Comparison of ENCODE assay signal across 8 mouse cellular contexts in the genomic region with DNA sequence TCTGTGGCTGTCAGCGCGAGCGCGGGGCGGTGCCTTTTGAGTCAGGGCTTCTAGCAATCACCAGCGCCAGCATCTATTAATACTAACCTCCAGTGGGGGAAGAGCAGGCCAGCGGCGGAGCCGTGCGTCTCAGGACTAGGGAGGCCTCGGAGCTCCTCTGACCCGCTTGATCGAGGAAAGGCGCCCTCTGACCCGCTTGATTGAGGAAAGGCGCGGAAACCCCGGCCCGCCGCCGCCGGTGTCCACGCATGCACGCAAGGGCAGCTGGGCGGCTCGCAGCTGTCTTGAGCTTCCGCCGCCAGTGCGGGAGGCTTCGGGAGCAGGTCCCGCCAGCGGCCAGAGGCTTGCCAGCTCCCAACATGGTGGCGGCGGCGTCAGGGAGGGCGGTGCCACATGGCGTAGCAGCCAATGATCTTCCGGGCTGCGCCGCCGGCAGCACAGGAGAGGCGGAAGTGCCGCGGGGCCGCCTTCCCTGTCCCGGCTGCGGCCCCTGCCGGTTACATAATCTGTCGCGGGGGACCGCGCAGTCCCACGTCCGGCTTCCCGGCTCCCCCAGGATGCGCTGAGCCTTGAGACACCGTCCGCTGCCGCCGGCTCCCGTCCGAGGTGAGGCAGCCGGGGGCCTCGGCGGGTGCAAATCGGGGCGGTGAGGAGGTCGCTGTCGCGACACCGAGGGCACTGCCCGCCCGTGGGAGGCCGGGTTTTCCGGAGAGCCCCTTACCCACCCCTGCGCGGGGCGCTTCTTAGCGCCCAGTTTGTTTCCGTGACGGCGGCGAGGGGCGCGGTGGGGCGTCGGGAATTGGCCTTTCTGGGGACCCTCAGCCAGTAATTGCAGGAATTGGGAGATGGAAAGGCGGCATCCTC. TPM values are rescaled to one million over a fixed set of nuclear protein-coding genes. Genes with fewer than 3 reads are reported as not detected.
DNase-seq lines count a peak whose midpoint lies in the region; ATAC-seq and TF ChIP-seq lines count a peak whose summit lies in the region.

A gene (minus strand): TSS at position 361 of the 864 bp plus-strand sequence.
A gene (plus strand): TSS at position 448 of the 864 bp plus-strand sequence.

- peak within 1 kb of the TSS; percentile 97 for H3K27ac ChIP-seq in hindbrain, postnatal 0 days
- peak within 1 kb of the TSS; percentile 98 for H3K27ac ChIP-seq in left cerebral cortex, adult 2 months

- peak; percentile 99 for ATAC-seq in hindbrain, postnatal 0 days
- peak; percentile 99 for ATAC-seq in megakaryocyte, adult 5-6 weeks (ENCODE audit: poor library complexity, severe bottlenecking)

- H3K4me1 ChIP-seq in hindbrain, postnatal 0 days (ENCODE audit: insufficient read depth, low read length) = peaks cover 11% of the 10 kb centered on the region

- no peaks in the 10 kb centered on the region for H3K9me3 ChIP-seq in hindbrain, postnatal 0 days (ENCODE audit: low read length)

- intact Hi-C loops in left cerebral cortex, adult 2 months (cut with DNase I) = loop anchor here (1.0 kb wide), 2 partner anchors 24 to 140 kb away; a partner anchor contains a TSS

- peak within 1 kb of the TSS; percentile 99 for H3K4me3 ChIP-seq in hindbrain, postnatal 0 days (ENCODE audit: low read length)
- peak within 1 kb of the TSS; percentile 98 for H3K4me3 ChIP-seq in left cerebral cortex, adult 2 months

- H3K27me3 ChIP-seq in hindbrain, postnatal 0 days (ENCODE audit: insufficient read depth, low read length) = no peaks in the 10 kb centered on the region

- TF ChIP-seq CTCF in hindbrain, postnatal 0 days (IDR thresholded peaks at IDR 0.05; ENCODE audit: low read depth) = peak; percentile 34; the same call in 1 of the 2 replicates
- peak; percentile 32 for TF ChIP-seq CTCF in left cerebral cortex, adult 2 months (IDR thresholded peaks at IDR 0.05)

- H3K4me2 ChIP-seq in hindbrain, postnatal 0 days (ENCODE audit: low read depth, low read length) = peak within 1 kb of the TSS; percentile 77

- H3K9ac ChIP-seq in hindbrain, postnatal 0 days (replicated peaks; ENCODE audit: low read length) = peak within 1 kb of the TSS; percentile 90

- WGBS in hindbrain, postnatal 0 days = under 1% methylated on average over 88 of the region's 88 CpGs

- peak; percentile 91 for DNase-seq in T-cell, adult 2 months (ENCODE audit: low spot score)
- peak; percentile 91 to 96 for DNase-seq in cerebellum, postnatal 36 days
- DNase-seq in gastrocnemius, adult 18-20 months (ENCODE audit: low spot score) = peak; percentile 95
- peak; percentile 97 for DNase-seq in hindbrain, postnatal 0 days (ENCODE audit: low spot score)
- peak; percentile 95 to 97 for DNase-seq in left cerebral cortex, adult 2 months (ENCODE audit: extremely low spot score in 1 of 2, low spot score in 2 of 2)
- peak; percentile 92 to 94 for DNase-seq in right cerebral cortex, adult 2 months (ENCODE audit: low spot score in 2 of 2)
- DNase-seq in urinary bladder, postnatal 14 days (ENCODE audit: low spot score) = peak; percentile 95

- no peaks in the 10 kb centered on the region for H3K36me3 ChIP-seq in hindbrain, postnatal 0 days (ENCODE audit: insufficient read depth, low read length)

RNA-seq across cellular contexts. Expression of the first gene that starts in this region (rescaled TPM):
- total RNA-seq in gastrocnemius, adult 18-20 months (2021) = 1 to 10 TPM; 6.3 to 7.2 TPM
- 21.4 and 24.4 TPM in 2 replicates for total RNA-seq in hindbrain, postnatal 0 days (2014; rRNA removed)
- 10.0 and 11.9 TPM in 2 replicates for polyA plus RNA-seq in hindbrain, postnatal 0 days (2015; fragmentation: Nextera tagmentation; extraction: Ambion mirVana)
- 10 to 100 TPM; 26.4 to 28.9 TPM for total RNA-seq in left cerebral cortex, adult 2 months (2021)
- 9.9 and 11.0 TPM in 2 replicates for total RNA-seq in megakaryocyte, adult 5-6 weeks (2015)
- 20.8 and 22.5 TPM in 2 replicates for total RNA-seq in megakaryocyte, adult 5-6 weeks (2017)

RNA-seq across cellular contexts. Expression of the second gene that starts in this region (rescaled TPM):
- not detected for total RNA-seq in gastrocnemius, adult 18-20 months (2021)
- total RNA-seq in hindbrain, postnatal 0 days (2014; rRNA removed) = 2.9 and 10.9 TPM in 2 replicates
- polyA plus RNA-seq in hindbrain, postnatal 0 days (2015; fragmentation: Nextera tagmentation; extraction: Ambion mirVana) = 1.0 and 3.2 TPM in 2 replicates
- 1 to 10 TPM in 1 of 2 experiments, not detected in 1; 1.2 TPM for total RNA-seq in left cerebral cortex, adult 2 months (2021)
- not detected in 2 replicates for total RNA-seq in megakaryocyte, adult 5-6 weeks (2015)
- total RNA-seq in megakaryocyte, adult 5-6 weeks (2017) = 0.98 and 1.3 TPM in 2 replicates

Comparison
In these comparisons a context has a peak if more than half of its experiments do, and no peak if none do; other contexts are left out.
1. Peak in every context shown above with its lines: DNase-seq, ATAC-seq, H3K4me3 ChIP-seq and H3K27ac ChIP-seq.